Mouse (Mus musculus) forebrain, embryonic 10.5 days (tissue): ENCODE data around the gene Kcnh1. TPM values are rescaled to one million over a fixed set of nuclear protein-coding genes. Genes with fewer than 3 reads are reported as not detected.

Source experiments
- DNase-seq: peaks from one replicate; pipeline ENCODE4 v3.0.0-alpha.2; 2017; ENCODE audit warnings: low spot score; ENCODE audit errors: extremely low spot score
- H3K27ac ChIP-seq: fragments of 300-500 bp; sonication (generic); 2 replicates; pipeline ENCODE4 v1.5.1; 2016; ENCODE audit warnings: mild to moderate bottlenecking
- H3K27me3 ChIP-seq: fragments of 300-500 bp; sonication (generic); 2 replicates; pipeline ENCODE4 v1.6.1; 2016; ENCODE audit warnings: mild to moderate bottlenecking; ENCODE audit not compliant: poor library complexity, severe bottlenecking
- H3K36me3 ChIP-seq: fragments of 300-500 bp; sonication (generic); replicated peaks from 2 replicates; pipeline ENCODE4 v1.6.1; 2016; ENCODE audit warnings: mild to moderate bottlenecking, moderate library complexity
- H3K4me1 ChIP-seq: fragments of 300-500 bp; sonication (generic); 2 replicates; pipeline ENCODE4 v1.6.1; 2016
- H3K4me3 ChIP-seq: fragments of 300-500 bp; sonication (generic); 2 replicates; pipeline ENCODE4 v1.5.1; 2016; ENCODE audit warnings: mild to moderate bottlenecking, moderate library complexity
- H3K9me3 ChIP-seq: fragments of 300-500 bp; sonication (generic); 2 replicates; pipeline ENCODE4 v1.6.1; 2016; ENCODE audit warnings: mild to moderate bottlenecking, moderate library complexity
- WGBS: fragments of 180-500 bp; shearing (Covaris S2); methylation state at CpG from one replicate; pipeline ENCODE4 v1.1.7; 2016; 5-methylcytosine and 5-hydroxymethylcytosine counted together
- polyA plus RNA-seq: library from polyadenylated mRNA; unstranded; fragments of >200 nt; fragmentation: Nextera tagmentation; extraction: Ambion mirVana; gene quantifications from 2 replicates; pipeline ENCODE4 v1.2.1, GENCODE M21; 2016

Kcnh1 gene
- polyA plus RNA-seq, 1 experiment from 2014 or later: 0.14 TPM

DNA sequence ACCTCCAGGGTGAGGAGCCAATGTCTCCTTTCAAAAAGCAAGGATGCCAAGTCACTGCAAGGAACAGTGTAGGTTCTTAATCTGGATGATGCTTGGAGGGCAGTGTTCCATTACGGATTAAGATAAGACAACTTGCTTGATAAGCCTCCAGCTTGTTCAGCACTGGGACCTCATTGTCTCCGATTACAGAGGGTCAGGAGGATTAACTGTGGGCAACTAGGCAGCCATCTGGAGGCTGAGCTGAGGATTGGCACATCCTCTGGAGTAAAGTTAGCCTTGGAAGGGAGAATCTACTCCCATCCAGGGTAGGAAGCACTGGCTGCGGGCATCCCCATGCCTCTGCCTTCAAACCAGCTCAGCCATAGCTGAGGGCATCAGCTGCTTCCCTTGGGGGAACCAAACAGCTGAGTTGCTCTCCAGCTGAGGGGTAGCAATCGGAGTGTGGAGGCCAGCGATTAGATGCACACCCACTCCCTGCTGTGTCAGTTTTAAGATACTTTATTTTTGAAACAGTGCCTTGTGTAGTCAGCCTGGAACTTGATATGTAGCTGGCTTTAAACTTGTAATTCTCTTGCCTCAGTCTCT lies 87.3 kb downstream of the Kcnh1 start:
- Histone ChIP-seq H3K36me3 (no peaks in the 10 kb centered on the region), H3K9me3 (no peaks in the 10 kb centered on the region), H3K27me3 (no peaks in the 10 kb centered on the region), H3K4me1 (peaks cover 19% of the 10 kb centered on the region), H3K4me3 (no peak overlapping the region), H3K27ac (no peak overlapping the region)
- no peak for DNase-seq
- 47% methylated on average over 5 of the region's 5 CpGs for WGBS

DNA sequence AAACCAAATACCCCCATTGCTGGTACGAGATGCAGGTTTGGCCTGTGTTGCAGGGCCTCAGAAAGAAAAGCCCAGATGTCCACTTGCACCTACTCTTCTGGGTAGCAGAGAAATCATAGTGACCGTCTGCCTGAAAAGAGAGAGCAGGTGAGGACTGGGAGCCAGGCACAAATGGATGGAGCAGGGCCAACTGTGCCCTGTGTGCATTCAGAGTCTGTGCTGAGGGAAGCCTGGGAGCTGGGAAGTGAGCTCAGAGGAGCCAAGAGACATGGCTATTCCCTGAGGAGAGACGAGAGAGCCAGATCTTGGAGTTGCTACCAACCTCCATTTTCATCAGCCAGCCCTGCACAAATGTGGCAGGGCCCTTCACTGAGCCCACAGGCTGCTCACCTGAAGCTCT lies 93.8 kb downstream of the Kcnh1 start:
- WGBS: 87% methylated on average over 3 of the region's 3 CpGs
- Histone ChIP-seq H3K27ac (no peak overlapping the region), H3K4me3 (no peak overlapping the region), H3K4me1 (peaks cover 6% of the 10 kb centered on the region; the same call in 1 of the 2 replicates), H3K36me3 (no peaks in the 10 kb centered on the region), H3K27me3 (no peaks in the 10 kb centered on the region), H3K9me3 (no peaks in the 10 kb centered on the region)
- no peak for DNase-seq

DNA sequence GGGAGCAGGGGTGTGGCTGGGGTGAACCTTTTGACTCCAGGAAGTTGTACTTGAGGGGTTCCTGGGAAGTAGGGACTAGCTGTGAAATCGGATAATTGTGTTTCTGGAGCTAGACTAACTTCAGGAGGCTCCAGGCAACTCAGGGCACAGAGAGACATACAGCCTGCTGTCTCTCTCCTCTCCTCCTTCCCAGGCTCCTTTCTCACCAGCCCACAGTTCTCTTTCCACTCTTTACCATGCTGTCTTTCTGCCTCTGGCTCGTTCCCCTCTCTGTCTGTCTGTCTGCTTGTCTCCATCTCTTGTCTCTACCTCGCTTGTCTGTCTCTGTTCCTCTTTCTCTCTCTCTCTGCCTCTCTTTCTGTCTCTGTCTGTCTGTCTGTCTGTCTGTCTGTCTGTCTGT lies 94.4 kb downstream of the Kcnh1 start:
- no peaks in the 10 kb centered on the region for H3K36me3 ChIP-seq
- 82% methylated on average over 3 of the region's 3 CpGs for WGBS
- H3K4me1 ChIP-seq: peaks cover 6% of the 10 kb centered on the region; the same call in 1 of the 2 replicates
- H3K27me3 ChIP-seq: no peaks in the 10 kb centered on the region
- no peak overlapping the region for H3K4me3 ChIP-seq
- no peaks in the 10 kb centered on the region for H3K9me3 ChIP-seq
- H3K27ac ChIP-seq: no peak overlapping the region
- no peak for DNase-seq

GRCm38 (mm10) chr1:192288456-192288855 lies 97.9 kb downstream of the Kcnh1 start:
- WGBS: 93% methylated on average over 8 of the region's 8 CpGs
- Histone ChIP-seq H3K27me3 (no peaks in the 10 kb centered on the region), H3K36me3 (no peaks in the 10 kb centered on the region), H3K27ac (no peak overlapping the region), H3K4me1 (no peaks in the 10 kb centered on the region), H3K4me3 (no peak overlapping the region), H3K9me3 (no peaks in the 10 kb centered on the region)
- no peak for DNase-seq

DNA sequence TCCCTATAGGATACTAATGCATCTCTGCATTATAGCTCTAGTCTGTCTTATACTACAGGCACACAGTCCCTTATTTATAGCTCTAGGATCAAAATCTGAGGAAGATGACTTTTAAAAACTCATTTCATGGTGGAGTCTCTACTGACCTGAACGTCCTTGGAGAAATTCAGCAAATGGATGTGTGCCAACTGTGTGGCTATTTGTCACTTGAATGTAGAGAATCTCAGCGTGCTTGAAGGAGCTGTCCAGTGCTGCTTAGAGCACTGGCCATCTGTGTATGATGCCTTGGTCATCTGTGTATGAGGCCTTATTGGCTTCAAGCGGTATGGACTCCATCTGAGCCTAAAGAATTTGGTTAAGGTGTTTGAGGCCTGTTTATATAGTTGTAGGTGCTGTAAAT lies 100.7 kb downstream of the Kcnh1 start:
- Histone ChIP-seq H3K27ac (no peak overlapping the region), H3K4me1 (no peaks in the 10 kb centered on the region), H3K9me3 (no peaks in the 10 kb centered on the region), H3K27me3 (no peaks in the 10 kb centered on the region), H3K4me3 (no peak overlapping the region), H3K36me3 (no peaks in the 10 kb centered on the region)
- no peak for DNase-seq
- 72% methylated on average over 3 of the region's 3 CpGs for WGBS

GRCm38 (mm10) chr1:192293391-192293790 lies 102.8 kb downstream of the Kcnh1 start:
- H3K4me1 ChIP-seq: no peaks in the 10 kb centered on the region
- H3K9me3 ChIP-seq: no peaks in the 10 kb centered on the region
- H3K36me3 ChIP-seq: no peaks in the 10 kb centered on the region
- H3K27me3 ChIP-seq: no peaks in the 10 kb centered on the region
- 82% methylated on average over 4 of the region's 4 CpGs for WGBS
- no peak for DNase-seq
- H3K4me3 ChIP-seq: no peak overlapping the region
- no peak overlapping the region for H3K27ac ChIP-seq

DNA sequence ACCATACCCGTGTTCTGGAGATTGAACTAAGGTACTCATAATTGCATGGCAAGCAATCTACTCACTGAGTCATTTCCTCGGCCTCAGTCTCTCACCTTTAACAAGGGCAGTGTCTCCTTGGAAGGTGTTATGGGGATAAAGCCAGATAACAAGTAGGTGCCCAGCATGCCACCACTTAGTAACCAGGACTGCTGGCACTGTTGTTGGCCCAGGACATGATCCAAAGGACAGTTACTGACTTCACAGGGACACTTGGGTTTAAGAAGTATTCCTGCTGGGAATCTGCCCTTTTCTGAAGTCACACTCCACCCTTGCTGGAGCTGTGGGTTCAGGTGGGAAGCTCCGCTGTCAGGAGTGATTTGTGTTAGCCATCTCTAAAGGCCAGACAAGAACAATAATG lies 103.3 kb downstream of the Kcnh1 start:
- no peak for DNase-seq
- Histone ChIP-seq H3K27me3 (no peaks in the 10 kb centered on the region), H3K9me3 (no peaks in the 10 kb centered on the region), H3K27ac (no peak overlapping the region), H3K4me1 (no peaks in the 10 kb centered on the region), H3K36me3 (no peaks in the 10 kb centered on the region), H3K4me3 (no peak overlapping the region)
- WGBS: 84% methylated on average over 3 of the region's 3 CpGs

DNA sequence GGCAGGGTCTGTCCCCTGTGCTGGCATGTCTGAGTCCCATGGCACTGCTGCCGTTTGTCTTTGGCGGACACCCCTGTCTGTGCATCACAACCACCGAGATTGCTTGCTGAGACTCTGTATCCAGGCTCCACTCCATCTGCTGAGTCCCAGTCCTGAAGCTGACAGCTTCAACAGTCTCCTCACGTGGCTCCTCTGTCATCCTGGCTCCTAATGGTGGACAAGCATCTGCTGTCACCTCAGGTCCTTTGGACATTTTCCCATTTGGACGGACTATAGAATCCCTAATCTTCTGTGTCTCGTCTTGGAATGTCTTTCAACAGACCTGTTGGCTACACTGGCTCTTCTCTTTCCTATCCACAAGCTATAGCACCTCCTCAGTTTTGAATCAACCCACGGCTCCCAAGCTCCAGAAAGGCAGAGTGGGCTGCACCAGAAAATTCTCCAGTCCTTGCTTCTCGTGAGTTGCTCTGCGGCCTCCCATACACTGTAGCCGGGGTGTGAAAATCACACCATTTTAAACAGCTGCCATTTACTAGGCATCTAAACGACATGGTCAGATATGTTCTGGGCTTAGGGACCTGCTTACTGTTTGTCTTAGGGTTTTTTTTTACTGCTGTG lies 104.8 kb downstream of the Kcnh1 start:
- H3K9me3 ChIP-seq: no peaks in the 10 kb centered on the region
- no peak for DNase-seq
- WGBS: 88% methylated on average over 11 of the region's 11 CpGs
- no peaks in the 10 kb centered on the region for H3K27me3 ChIP-seq
- H3K27ac ChIP-seq: no peak overlapping the region
- H3K4me3 ChIP-seq: no peak overlapping the region
- H3K4me1 ChIP-seq: no peaks in the 10 kb centered on the region
- no peaks in the 10 kb centered on the region for H3K36me3 ChIP-seq

DNA sequence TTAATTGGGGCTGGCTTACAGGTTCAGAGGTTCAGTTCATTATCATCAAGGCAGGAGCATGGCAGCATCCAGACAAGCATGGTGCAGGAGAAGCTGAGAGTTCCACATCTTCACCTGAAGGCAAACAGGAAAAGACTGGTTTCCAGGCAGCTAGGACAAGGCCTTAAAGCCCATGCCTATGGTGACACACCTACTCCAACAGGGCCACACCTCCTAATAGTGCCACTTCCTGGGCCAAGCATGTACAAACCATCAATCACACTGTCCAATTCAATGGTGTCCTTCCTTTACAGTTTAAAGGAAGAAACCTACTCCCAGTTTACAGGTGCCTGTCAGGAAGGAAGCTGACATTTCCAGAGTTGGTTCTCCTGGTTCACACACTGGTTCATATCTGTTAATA lies 105.3 kb downstream of the Kcnh1 start:
- DNase-seq: no peak
- no peaks in the 10 kb centered on the region for H3K9me3 ChIP-seq
- no peaks in the 10 kb centered on the region for H3K4me1 ChIP-seq
- no peak overlapping the region for H3K27ac ChIP-seq
- H3K36me3 ChIP-seq: no peaks in the 10 kb centered on the region
- no peak overlapping the region for H3K4me3 ChIP-seq
- no peaks in the 10 kb centered on the region for H3K27me3 ChIP-seq

- no peaks in the 10 kb centered on the region for H3K27me3 ChIP-seq
- H3K4me1 ChIP-seq: no peaks in the 10 kb centered on the region
- H3K36me3 ChIP-seq: no peaks in the 10 kb centered on the region
- 87% methylated on average over 5 of the region's 5 CpGs for WGBS
- no peak for DNase-seq
- H3K4me3 ChIP-seq: no peak overlapping the region
- H3K9me3 ChIP-seq: no peaks in the 10 kb centered on the region
- no peak overlapping the region for H3K27ac ChIP-seq
Observed at GRCm38 (mm10) chr1:192297481-192298128, 107.0 kb downstream of the Kcnh1 start.

DNA sequence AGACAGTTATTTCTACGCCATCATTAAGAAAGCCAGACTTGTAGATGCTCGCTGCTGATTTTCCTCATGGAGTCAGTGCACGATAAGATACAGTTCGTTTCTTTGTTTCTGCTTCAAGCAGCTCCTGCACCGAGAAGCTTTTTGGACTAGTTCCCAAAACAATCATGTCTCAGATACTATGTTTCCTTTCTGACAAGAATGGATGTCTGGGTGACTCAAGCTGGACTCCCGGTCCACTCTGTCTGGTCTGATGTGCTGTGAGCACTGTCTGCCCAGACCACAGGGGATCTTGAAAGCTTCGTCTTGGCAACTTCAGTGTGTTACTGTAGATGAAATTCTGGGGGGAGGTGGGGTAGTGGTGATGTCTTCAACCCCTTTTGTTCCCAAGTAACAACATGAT lies 109.8 kb downstream of the Kcnh1 start:
- no peaks in the 10 kb centered on the region for H3K27me3 ChIP-seq
- WGBS: 92% methylated on average over 7 of the region's 7 CpGs
- DNase-seq: no peak
- 0 out of 2 replicates have a peak, but pooled peaks cover 3% of the 10 kb centered on the region for H3K4me1 ChIP-seq
- H3K27ac ChIP-seq: no peak overlapping the region
- H3K4me3 ChIP-seq: no peak overlapping the region
- H3K9me3 ChIP-seq: no peaks in the 10 kb centered on the region
- H3K36me3 ChIP-seq: no peaks in the 10 kb centered on the region

- H3K9me3 ChIP-seq: no peaks in the 10 kb centered on the region
- DNase-seq: no peak
- H3K27me3 ChIP-seq: no peaks in the 10 kb centered on the region
- H3K36me3 ChIP-seq: no peaks in the 10 kb centered on the region
- no peak overlapping the region for H3K27ac ChIP-seq
- no peak overlapping the region for H3K4me3 ChIP-seq
- 0 out of 2 replicates have a peak, but pooled peaks cover 3% of the 10 kb centered on the region for H3K4me1 ChIP-seq
- WGBS: 83% methylated on average over 2 of the region's 2 CpGs
Observed at GRCm38 (mm10) chr1:192303615-192304014, 113.0 kb downstream of the Kcnh1 start.

GRCm38 (mm10) chr1:192305155-192305554 lies 114.6 kb downstream of the Kcnh1 start:
- Histone ChIP-seq H3K9me3 (no peaks in the 10 kb centered on the region), H3K36me3 (no peaks in the 10 kb centered on the region), H3K4me3 (no peak overlapping the region), H3K4me1 (0 out of 2 replicates have a peak, but pooled peaks cover 3% of the 10 kb centered on the region), H3K27me3 (no peaks in the 10 kb centered on the region), H3K27ac (no peak overlapping the region)
- 86% methylated on average over 1 of the region's 1 CpGs for WGBS
- DNase-seq: no peak
